Mouse (Mus musculus) T-cell, adult 2 months (primary cell): ENCODE measurements around the gene Higd1a.

Experiments
- DNase-seq: peaks from one replicate; pipeline ENCODE4 v3.0.0; 2022; ENCODE audit warnings: low spot score

Gene Higd1a

DNA sequence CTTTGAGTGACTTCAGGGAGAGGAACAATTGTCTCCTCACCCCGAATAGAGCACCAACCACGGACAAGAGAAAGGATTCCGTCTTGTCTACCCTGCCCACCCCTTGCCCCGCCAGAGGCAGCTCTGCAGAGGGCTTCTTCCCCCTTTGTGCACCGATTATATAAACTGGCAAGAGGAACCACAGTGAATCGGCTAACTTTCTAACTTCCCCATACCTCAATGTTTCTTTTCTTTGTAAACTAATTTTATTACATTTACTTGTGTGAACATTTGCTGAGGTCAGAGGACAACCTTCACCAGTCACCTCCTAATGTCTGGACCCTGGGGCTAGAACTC, at the start of gene Higd1a:
Gene Higd1a, minus strand, starts transcription at position 210 of the 336 bp plus-strand sequence.
- no peak for DNase-seq

- no peak for DNase-seq
Observed at GRCm38 (mm10) chr9:121907356-121908070, 49.4 kb upstream of the Higd1a start.

DNA sequence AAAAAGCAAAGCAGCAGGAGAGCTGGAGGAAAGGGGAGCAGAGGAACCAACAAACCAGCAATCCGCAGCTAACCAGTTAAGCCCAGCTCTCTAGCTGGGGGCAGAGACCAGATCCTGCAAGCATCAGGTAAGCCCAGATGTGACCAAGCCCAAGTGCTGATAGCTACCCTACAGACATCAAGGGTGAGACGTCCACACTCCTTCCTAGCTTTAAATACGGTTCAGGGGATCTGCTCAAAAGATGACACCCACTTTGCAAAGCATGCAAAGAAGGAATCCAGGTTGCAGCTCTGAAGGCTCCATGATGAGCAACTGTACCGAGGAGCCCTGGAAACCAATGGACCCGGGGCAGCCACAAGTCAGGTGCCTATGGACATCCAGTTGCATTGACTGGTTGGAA, 48.3 kb upstream of the Higd1a start:
- no peak for DNase-seq

DNA sequence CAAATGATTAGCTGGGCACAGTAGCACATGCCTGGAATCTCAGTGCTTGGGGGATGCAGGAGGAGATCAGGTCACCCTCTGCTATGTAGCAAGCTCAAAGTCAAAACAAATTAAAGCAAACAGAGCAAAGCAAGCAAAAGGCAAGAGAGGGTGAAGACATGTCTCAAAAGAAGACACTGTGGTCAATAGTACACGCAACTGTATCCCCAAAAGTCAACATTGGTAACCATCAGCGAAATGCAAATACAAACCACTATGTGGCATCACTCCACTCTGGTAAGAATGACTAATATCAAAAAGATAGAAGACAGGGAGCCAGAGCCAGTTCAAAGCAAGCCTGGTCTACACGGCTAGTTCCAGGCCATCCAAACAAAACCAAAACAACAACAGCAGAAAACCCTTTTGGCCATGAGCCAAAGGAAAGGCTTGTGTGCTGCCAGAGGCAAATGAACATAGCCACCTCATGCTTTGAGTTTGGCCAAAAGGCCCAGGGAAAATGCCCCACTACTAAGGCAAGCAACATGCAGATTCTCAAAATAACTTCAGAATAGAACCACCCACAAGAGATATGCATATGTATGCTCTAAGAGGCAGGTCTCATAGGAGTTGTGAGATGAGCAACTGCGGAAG, 47.5 kb upstream of the Higd1a start:
- DNase-seq = no peak

GRCm38 (mm10) chr9:121904946-121905345, 46.8 kb upstream of the Higd1a start:
- DNase-seq = no peak

DNA sequence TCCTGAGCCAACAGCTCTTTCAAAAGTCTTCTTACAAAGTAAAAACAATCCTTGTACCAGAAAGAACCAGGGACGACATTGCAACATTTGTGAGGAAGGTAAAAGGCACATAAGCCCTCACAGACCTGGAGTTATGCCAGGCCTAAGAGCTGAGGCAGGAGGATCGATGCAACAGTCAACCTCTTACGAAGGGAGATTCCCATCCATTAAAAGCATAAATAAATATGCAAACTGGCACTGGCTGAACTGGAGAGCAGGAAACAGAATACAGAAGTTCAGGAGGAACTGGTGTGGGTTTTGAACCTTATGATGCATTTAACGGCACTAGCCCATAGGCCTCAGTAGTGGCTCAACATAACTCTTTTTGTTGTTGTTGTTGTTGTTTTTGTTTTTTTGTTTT, 46.2 kb upstream of the Higd1a start:
- no peak for DNase-seq

GRCm38 (mm10) chr9:121903476-121904305, 45.5 kb upstream of the Higd1a start:
- DNase-seq = no peak

- no peak for DNase-seq
Observed at GRCm38 (mm10) chr9:121901710-121902700, 43.8 kb upstream of the Higd1a start.

GRCm38 (mm10) chr9:121900282-121900855, 42.2 kb upstream of the Higd1a start:
- DNase-seq = no peak

DNA sequence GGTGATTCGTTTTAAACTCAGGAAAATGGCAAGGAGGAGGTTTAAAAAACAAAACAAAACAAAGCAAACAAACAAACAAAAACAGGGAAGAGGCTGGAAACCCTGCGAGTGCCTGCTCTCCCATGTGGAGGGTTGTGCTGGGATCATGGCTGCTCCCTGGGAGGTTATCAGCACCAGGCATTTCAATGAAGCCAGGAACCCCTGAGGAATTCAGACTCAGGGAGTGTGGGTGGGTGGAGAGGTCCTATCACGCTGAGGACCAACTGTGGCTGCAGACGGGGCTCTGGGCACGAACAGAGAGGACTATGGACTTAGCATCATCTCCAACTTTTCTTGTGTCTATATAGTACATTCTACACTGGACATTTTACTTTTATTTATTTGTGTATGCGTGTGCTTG, 41.1 kb upstream of the Higd1a start:
- no peak for DNase-seq

DNA sequence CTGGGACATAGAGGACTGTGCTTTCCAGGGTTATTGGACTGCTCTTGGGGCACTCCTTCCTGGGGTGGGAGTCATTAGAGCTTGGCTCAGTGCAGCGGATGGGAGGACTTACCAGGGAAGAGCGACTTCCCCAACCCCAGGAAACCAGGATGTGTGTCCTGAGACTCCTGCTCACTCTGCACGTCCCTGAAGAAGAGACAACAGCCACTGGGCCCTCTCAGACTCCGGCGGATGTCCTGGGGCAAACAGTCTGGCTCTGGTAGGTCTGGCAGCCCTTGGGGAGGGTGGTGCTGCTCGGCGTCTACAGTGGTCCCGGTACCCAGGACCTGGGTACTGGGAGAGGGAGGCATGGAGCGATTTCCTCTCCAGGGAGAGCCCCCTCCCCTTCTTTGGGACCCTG, 40.1 kb upstream of the Higd1a start, which contains the start of gene Ackr2:
Gene Ackr2, plus strand, starts transcription at position 111 of the 400 bp plus-strand sequence.
- no peak for DNase-seq

- DNase-seq = no peak
Observed at GRCm38 (mm10) chr9:121896820-121897219, 38.7 kb upstream of the Higd1a start.

GRCm38 (mm10) chr9:121895392-121895993, 37.3 kb upstream of the Higd1a start:
- DNase-seq = no peak

- DNase-seq = no peak
Observed at GRCm38 (mm10) chr9:121894447-121894846, 36.3 kb upstream of the Higd1a start.

- DNase-seq = no peak
Observed at GRCm38 (mm10) chr9:121892057-121892687, 34.0 kb upstream of the Higd1a start.

GRCm38 (mm10) chr9:121891301-121891700, 33.1 kb upstream of the Higd1a start:
- no peak for DNase-seq

DNA sequence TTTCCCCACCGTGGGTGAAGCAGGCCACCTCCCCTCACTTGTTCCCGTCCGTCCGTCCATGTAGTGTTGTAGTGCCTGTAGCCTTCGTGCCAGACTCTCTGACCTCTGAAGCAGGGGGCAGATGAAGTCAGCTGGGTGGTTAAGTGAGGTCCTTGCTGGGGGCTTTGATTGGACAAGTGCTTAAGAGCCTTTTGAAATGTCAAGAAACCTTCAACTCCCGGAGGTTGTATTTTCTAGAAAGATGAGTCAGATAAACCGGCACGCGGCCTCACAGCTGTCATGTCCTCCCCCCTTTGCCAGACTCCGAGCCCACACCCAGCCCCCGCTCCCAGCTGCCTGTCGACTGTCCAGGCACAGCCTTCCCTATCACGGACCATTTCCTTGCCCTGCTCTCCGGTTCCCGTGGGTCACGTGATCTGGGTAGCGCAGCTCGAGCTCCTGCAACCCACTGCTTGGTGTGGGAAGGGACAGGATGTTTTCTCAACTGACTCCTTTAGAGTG, 32.3 kb upstream of the Higd1a start:
- peak; percentile 33 for DNase-seq

DNA sequence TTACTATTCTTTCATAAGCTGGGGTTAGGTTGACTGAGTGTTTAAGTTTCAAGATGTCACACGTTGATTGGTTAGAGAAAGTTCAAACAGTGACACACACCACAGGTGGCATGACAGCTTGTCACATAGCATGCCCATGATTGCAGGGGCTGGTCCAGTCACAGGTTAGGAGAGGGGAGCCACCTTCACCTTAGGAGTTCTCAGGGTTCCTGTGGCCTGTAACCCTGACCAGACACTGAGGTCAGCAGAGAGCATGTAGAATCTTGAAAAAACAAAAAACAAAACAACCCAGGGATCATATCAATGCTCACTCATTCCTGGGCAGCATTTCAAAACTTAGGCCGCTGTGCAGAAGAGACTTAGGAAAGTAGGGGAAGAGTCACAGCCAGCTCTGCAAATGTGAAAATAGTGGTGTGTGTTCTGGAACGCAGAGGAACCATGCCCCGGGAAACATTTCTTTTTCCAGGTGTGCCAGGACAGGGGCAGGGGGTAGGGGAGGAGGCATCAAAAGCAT, 31.8 kb upstream of the Higd1a start:
- DNase-seq = no peak

- no peak for DNase-seq
Observed at GRCm38 (mm10) chr9:121882015-121882457, 23.9 kb upstream of the Higd1a start.

GRCm38 (mm10) chr9:121881301-121881700, 23.1 kb upstream of the Higd1a start:
- DNase-seq = no peak
